Mouse (Mus musculus) midbrain, embryonic 12.5 days (tissue): Measurements from ENCODE around the gene Hhip. TPM values are rescaled to one million over a fixed set of nuclear protein-coding genes. Genes with fewer than 3 reads are reported as not detected.

ENCODE experiments used
- ATAC-seq: fragments of 200-750 bp; cut with Nextera tagmentation; 2 replicates; pipeline ENCODE4 v1.8.0; 2017; ENCODE audit warnings: low read depth, moderate TSS enrichment, moderate library complexity; ENCODE audit not compliant: low FRiP score
- H3K27ac ChIP-seq: fragments of 300-500 bp; sonication (generic); replicated peaks from 2 replicates; pipeline ENCODE4 v1.5.1; 2016; ENCODE audit warnings: mild to moderate bottlenecking
- H3K27me3 ChIP-seq: fragments of 300-500 bp; sonication (generic); 2 replicates; pipeline ENCODE4 v1.6.1; 2016; ENCODE audit warnings: mild to moderate bottlenecking
- H3K36me3 ChIP-seq: fragments of 300-500 bp; sonication (generic); 2 replicates; pipeline ENCODE4 v1.6.1; 2016
- H3K4me1 ChIP-seq: fragments of 300-500 bp; sonication (generic); 2 replicates; pipeline ENCODE4 v1.6.1; 2016
- H3K4me2 ChIP-seq: fragments of 300-500 bp; sonication (generic); replicated peaks from 2 replicates; pipeline ENCODE4 v1.6.1; 2016; ENCODE audit warnings: mild to moderate bottlenecking, moderate library complexity
- H3K4me3 ChIP-seq: fragments of 300-500 bp; sonication (generic); 2 replicates; pipeline ENCODE4 v1.5.1; 2016; ENCODE audit warnings: mild to moderate bottlenecking
- H3K9ac ChIP-seq: fragments of 300-500 bp; sonication (generic); replicated peaks from 2 replicates; pipeline ENCODE4 v1.6.1; 2016; ENCODE audit warnings: mild to moderate bottlenecking, moderate library complexity
- H3K9me3 ChIP-seq: fragments of 300-500 bp; sonication (generic); 2 replicates; pipeline ENCODE4 v1.6.1; 2016; ENCODE audit warnings: mild to moderate bottlenecking
- WGBS: fragments of 180-500 bp; shearing (Covaris S2); methylation state at CpG from one replicate; pipeline ENCODE4 v1.1.7; 2016; 5-methylcytosine and 5-hydroxymethylcytosine counted together
- polyA plus RNA-seq: library from polyadenylated mRNA; unstranded; fragments of >200 nt; fragmentation: Nextera tagmentation; extraction: Ambion mirVana; gene quantifications from 2 replicates; pipeline ENCODE4 v1.2.1, GENCODE M21; 2016

The Hhip gene
- polyA plus RNA-seq, 1 experiment from 2014 or later = 1.4 TPM

DNA sequence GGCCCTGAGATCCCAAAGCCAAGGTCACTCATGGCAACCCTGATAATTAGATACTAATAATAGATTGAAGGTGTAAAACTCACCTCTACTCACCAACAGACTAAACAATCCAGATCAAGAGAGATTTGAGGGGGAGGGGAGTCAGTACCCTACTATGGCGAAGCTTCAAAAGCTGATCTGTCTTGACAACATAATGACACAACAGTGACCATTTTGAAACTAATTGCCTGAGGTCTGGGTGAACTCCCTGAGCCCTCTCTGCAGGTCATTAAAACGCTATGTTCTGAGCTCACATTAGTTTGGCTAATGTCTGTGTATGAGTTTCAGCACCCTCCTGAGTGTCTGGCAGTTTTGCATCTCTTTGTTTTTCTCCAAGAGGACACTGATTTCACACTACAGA lies 72.9 kb downstream of the Hhip start:
- Histone ChIP-seq H3K27ac (no peak overlapping the region), H3K9me3 (no peaks in the 10 kb centered on the region), H3K4me1 (no peaks in the 10 kb centered on the region), H3K36me3 (no peaks in the 10 kb centered on the region), H3K27me3 (no peaks in the 10 kb centered on the region), H3K4me2 (no peak overlapping the region), H3K9ac (no peak overlapping the region), H3K4me3 (no peak overlapping the region)
- no peak for ATAC-seq
- WGBS = 56% methylated on average over 2 of the region's 2 CpGs

GRCm38 (mm10) chr8:79982144-79982543 lies 75.7 kb downstream of the Hhip start:
- 64% methylated on average over 4 of the region's 4 CpGs for WGBS

GRCm38 (mm10) chr8:79966159-79966558 lies 91.6 kb downstream of the Hhip start:
- H3K4me1 ChIP-seq = no peaks in the 10 kb centered on the region
- WGBS = 66% methylated on average over 6 of the region's 6 CpGs
- no peaks in the 10 kb centered on the region for H3K27me3 ChIP-seq
- ATAC-seq = 0 out of 2 replicates have a peak, but pooled peaks have one; percentile 30
- H3K9ac ChIP-seq = no peak overlapping the region
- no peak overlapping the region for H3K4me3 ChIP-seq
- no peak overlapping the region for H3K4me2 ChIP-seq
- H3K27ac ChIP-seq = no peak overlapping the region
- no peaks in the 10 kb centered on the region for H3K9me3 ChIP-seq
- no peaks in the 10 kb centered on the region for H3K36me3 ChIP-seq

More at GRCm38 (mm10) chr8:79982144-79982543, 75.7 kb downstream of the Hhip start:
- Histone ChIP-seq H3K4me2 (no peak overlapping the region), H3K9me3 (no peaks in the 10 kb centered on the region), H3K36me3 (no peaks in the 10 kb centered on the region), H3K4me1 (no peaks in the 10 kb centered on the region), H3K9ac (no peak overlapping the region), H3K4me3 (no peak overlapping the region), H3K27ac (no peak overlapping the region), H3K27me3 (no peaks in the 10 kb centered on the region)
- no peak for ATAC-seq

DNA sequence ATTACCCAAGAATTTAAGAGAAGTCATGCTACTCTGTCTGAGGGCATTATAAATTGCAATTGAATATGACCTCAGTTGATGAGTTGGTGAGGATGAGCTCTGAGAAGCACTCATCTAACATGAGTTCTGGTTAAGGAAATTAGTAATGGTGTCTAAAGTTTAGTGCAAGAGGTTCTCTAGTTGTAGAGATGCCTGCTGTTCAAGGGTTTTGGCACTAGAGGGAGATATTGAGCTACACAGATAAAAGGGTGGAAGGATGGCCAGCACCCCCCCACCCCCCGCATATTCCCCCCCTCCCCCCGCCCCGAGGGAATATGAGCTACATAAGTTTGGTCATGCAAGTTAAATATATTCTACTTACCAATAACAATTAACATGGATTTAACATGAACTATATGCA lies 104.9 kb downstream of the Hhip start:
- no peak overlapping the region for H3K27ac ChIP-seq
- no peak overlapping the region for H3K4me3 ChIP-seq
- H3K9me3 ChIP-seq = no peaks in the 10 kb centered on the region
- H3K36me3 ChIP-seq = no peaks in the 10 kb centered on the region
- no peak overlapping the region for H3K9ac ChIP-seq
- H3K27me3 ChIP-seq = no peaks in the 10 kb centered on the region
- ATAC-seq = no peak
- no peaks in the 10 kb centered on the region for H3K4me1 ChIP-seq
- H3K4me2 ChIP-seq = no peak overlapping the region
- 45% methylated on average over 3 of the region's 3 CpGs for WGBS

- no peaks in the 10 kb centered on the region for H3K27me3 ChIP-seq
- no peaks in the 10 kb centered on the region for H3K4me1 ChIP-seq
- H3K9ac ChIP-seq = no peak overlapping the region
- no peak overlapping the region for H3K4me3 ChIP-seq
- H3K27ac ChIP-seq = no peak overlapping the region
- no peak for ATAC-seq
- H3K36me3 ChIP-seq = no peaks in the 10 kb centered on the region
- H3K4me2 ChIP-seq = no peak overlapping the region
- H3K9me3 ChIP-seq = no peaks in the 10 kb centered on the region
- WGBS = 88% methylated on average over 3 of the region's 3 CpGs
These were observed 107.4 kb downstream of the Hhip start for GRCm38 (mm10) chr8:79950376-79950775.

- no peak for ATAC-seq
- no peaks in the 10 kb centered on the region for H3K9me3 ChIP-seq
- H3K4me3 ChIP-seq = no peak overlapping the region
- H3K27ac ChIP-seq = no peak overlapping the region
- no peaks in the 10 kb centered on the region for H3K4me1 ChIP-seq
- H3K36me3 ChIP-seq = no peaks in the 10 kb centered on the region
- H3K4me2 ChIP-seq = no peak overlapping the region
- no peak overlapping the region for H3K9ac ChIP-seq
- H3K27me3 ChIP-seq = no peaks in the 10 kb centered on the region
- WGBS = 80% methylated on average over 9 of the region's 9 CpGs
These were observed 112.2 kb downstream of the Hhip start for GRCm38 (mm10) chr8:79945501-79946076.

- no peak overlapping the region for H3K4me2 ChIP-seq
- no peak overlapping the region for H3K9ac ChIP-seq
- no peak overlapping the region for H3K27ac ChIP-seq
- H3K36me3 ChIP-seq = no peaks in the 10 kb centered on the region
- H3K27me3 ChIP-seq = no peaks in the 10 kb centered on the region
- 93% methylated on average over 5 of the region's 5 CpGs for WGBS
- H3K9me3 ChIP-seq = no peaks in the 10 kb centered on the region
- no peaks in the 10 kb centered on the region for H3K4me1 ChIP-seq
- no peak overlapping the region for H3K4me3 ChIP-seq
- ATAC-seq = no peak
These were observed 116.7 kb downstream of the Hhip start for GRCm38 (mm10) chr8:79941070-79941469.

DNA sequence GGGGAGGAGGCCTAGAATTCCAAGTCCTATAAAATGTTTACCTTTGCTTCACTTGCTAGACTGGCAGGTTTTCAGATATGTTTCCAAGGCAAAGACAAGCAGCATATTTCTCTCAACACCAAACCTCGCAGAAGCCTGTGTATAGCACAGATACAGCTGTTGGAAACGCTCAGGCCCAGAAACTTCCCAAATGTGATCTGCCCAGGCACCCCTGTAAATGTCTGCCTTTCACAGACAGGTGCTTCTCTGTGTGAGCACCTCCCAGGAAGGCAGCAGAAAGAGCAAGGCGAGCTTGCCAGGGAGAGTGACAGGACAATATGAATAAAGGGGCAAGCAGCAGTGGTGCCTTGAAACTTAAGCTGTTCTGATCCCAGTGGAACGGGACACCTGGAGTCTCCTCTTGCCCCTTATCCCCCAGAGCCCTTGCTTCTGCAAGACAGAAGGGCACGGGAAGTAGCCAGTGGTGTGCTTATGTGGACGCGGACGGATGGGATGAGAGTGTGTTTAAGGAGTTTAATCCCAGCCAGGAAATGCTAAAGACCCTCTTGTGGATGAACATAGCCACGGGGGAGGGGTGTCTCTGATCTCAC lies 120.9 kb downstream of the Hhip start:
- H3K9me3 ChIP-seq = no peaks in the 10 kb centered on the region
- no peaks in the 10 kb centered on the region for H3K4me1 ChIP-seq
- H3K27me3 ChIP-seq = no peaks in the 10 kb centered on the region
- ATAC-seq = no peak
- no peak overlapping the region for H3K27ac ChIP-seq
- WGBS = 50% methylated on average over 9 of the region's 9 CpGs
- H3K4me3 ChIP-seq = no peak overlapping the region
- no peaks in the 10 kb centered on the region for H3K36me3 ChIP-seq
- no peak overlapping the region for H3K4me2 ChIP-seq
- no peak overlapping the region for H3K9ac ChIP-seq

GRCm38 (mm10) chr8:79935793-79936192 lies 122.0 kb downstream of the Hhip start:
- no peak overlapping the region for H3K27ac ChIP-seq
- H3K4me2 ChIP-seq = no peak overlapping the region
- 51% methylated on average over 7 of the region's 7 CpGs for WGBS
- H3K4me1 ChIP-seq = no peaks in the 10 kb centered on the region
- no peak overlapping the region for H3K9ac ChIP-seq
- H3K9me3 ChIP-seq = no peaks in the 10 kb centered on the region
- no peak overlapping the region for H3K4me3 ChIP-seq
- H3K36me3 ChIP-seq = no peaks in the 10 kb centered on the region
- no peak for ATAC-seq
- H3K27me3 ChIP-seq = no peaks in the 10 kb centered on the region

DNA sequence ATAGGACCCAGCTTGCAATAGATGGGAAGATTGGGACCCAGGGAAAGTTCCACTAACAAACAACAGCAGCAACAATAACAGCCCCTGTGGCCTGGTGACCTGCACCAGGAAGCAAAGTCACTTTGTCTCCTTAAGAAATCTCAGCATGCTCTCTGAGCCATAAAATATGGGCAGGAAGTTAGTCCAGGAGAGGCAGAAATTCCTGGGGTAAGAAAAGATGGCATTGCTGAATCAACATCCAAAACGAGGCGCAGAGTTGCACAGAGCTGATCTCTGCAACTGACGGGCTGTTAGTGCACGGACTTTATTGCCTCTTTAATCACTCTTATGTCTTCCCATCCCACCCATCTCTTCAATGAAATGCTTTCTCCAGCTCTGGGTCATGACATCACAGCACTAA lies 128.6 kb downstream of the Hhip start:
- no peak for ATAC-seq
- no peaks in the 10 kb centered on the region for H3K9me3 ChIP-seq
- no peak overlapping the region for H3K4me3 ChIP-seq
- H3K36me3 ChIP-seq = no peaks in the 10 kb centered on the region
- no peaks in the 10 kb centered on the region for H3K27me3 ChIP-seq
- H3K4me2 ChIP-seq = no peak overlapping the region
- WGBS = 80% methylated on average over 4 of the region's 4 CpGs
- no peaks in the 10 kb centered on the region for H3K4me1 ChIP-seq
- no peak overlapping the region for H3K9ac ChIP-seq
- no peak overlapping the region for H3K27ac ChIP-seq

- H3K27ac ChIP-seq = no peak overlapping the region
- 75% methylated on average over 7 of the region's 7 CpGs for whole genome bisulfite sequencing
- H3K4me1 ChIP-seq = no peaks in the 10 kb centered on the region
- H3K27me3 ChIP-seq = no peaks in the 10 kb centered on the region
- ATAC-seq = no peak
- no peak overlapping the region for H3K4me3 ChIP-seq
- H3K36me3 ChIP-seq = no peaks in the 10 kb centered on the region
- H3K4me2 ChIP-seq = no peak overlapping the region
- H3K9ac ChIP-seq = no peak overlapping the region
- no peaks in the 10 kb centered on the region for H3K9me3 ChIP-seq
These were observed 140.6 kb downstream of the Hhip start for GRCm38 (mm10) chr8:79917211-79917610.
